Mouse (Mus musculus) stomach, embryonic 16.5 days (tissue): ENCODE measurements around the gene Eif3l. TPM values are rescaled to one million over a fixed set of nuclear protein-coding genes. Genes with fewer than 3 reads are reported as not detected.
A peak's percentile ranks its signal among the peaks of the same experiment; 100 is the strongest.

Experiments
- ATAC-seq: fragments of 200-750 bp; cut with Nextera tagmentation; 2 replicates; pipeline ENCODE4 v1.8.0; 2017; ENCODE audit warnings: moderate number of reproducible peaks, moderate TSS enrichment; ENCODE audit not compliant: insufficient read depth, low FRiP score
- H3K27ac ChIP-seq: fragments of 300-500 bp; sonication (generic); 2 replicates; pipeline ENCODE4 v1.5.1; 2014; ENCODE audit warnings: low read length
- H3K27me3 ChIP-seq: fragments of 300-500 bp; sonication (generic); 2 replicates; pipeline ENCODE4 v1.6.1; 2014; ENCODE audit warnings: low read length, control low read depth, mixed read lengths; ENCODE audit not compliant: control insufficient read depth, insufficient read depth
- H3K36me3 ChIP-seq: fragments of 300-500 bp; sonication (generic); 2 replicates; pipeline ENCODE4 v1.6.1; 2014; ENCODE audit warnings: low read length; ENCODE audit not compliant: control insufficient read depth, insufficient read depth
- H3K4me1 ChIP-seq: fragments of 300-500 bp; sonication (generic); 2 replicates; pipeline ENCODE4 v1.6.1; 2014; ENCODE audit warnings: low read length, control low read depth, mixed read lengths; ENCODE audit not compliant: control insufficient read depth, insufficient read depth
- H3K4me2 ChIP-seq: fragments of 300-500 bp; sonication (generic); 2 replicates; pipeline ENCODE4 v1.6.1; 2014; ENCODE audit warnings: low read depth, low read length, mixed read lengths
- H3K4me3 ChIP-seq: fragments of 300-500 bp; sonication (generic); replicated peaks from 2 replicates; pipeline ENCODE4 v1.5.1; 2014; ENCODE audit warnings: mild to moderate bottlenecking, low read length
- H3K9ac ChIP-seq: fragments of 300-500 bp; sonication (generic); 2 replicates; pipeline ENCODE4 v1.6.1; 2014; ENCODE audit warnings: low read length
- H3K9me3 ChIP-seq: fragments of 300-500 bp; sonication (generic); replicated peaks from 2 replicates; pipeline ENCODE4 v1.6.1; 2016; ENCODE audit warnings: low read length, control low read depth; ENCODE audit not compliant: control insufficient read depth
- WGBS: fragments of 180-500 bp; shearing (Covaris S2); extraction: QIAGEN DNeasy Blood & Tissue Kit; methylation state at CpG from one replicate; pipeline ENCODE4 v1.1.7; 2014; 5-methylcytosine and 5-hydroxymethylcytosine counted together
- polyA plus RNA-seq: library from polyadenylated mRNA; unstranded; fragments of >200 nt; fragmentation: Nextera tagmentation; extraction: Ambion mirVana; gene quantifications from 2 replicates; pipeline ENCODE4 v1.2.1, GENCODE M21; 2015

The Eif3l gene
- polyA plus RNA-seq, 1 experiment from 2014 or later: 208 TPM

- ATAC-seq: peak; percentile 87
- Histone ChIP-seq H3K9me3 (no peaks in the 10 kb centered on the region), H3K27ac (peak overlapping the region; percentile 95), H3K4me1 (peaks cover 39% of the 10 kb centered on the region), H3K36me3 (no peaks in the 10 kb centered on the region), H3K4me2 (peak overlapping the region; percentile 35), H3K27me3 (no peaks in the 10 kb centered on the region), H3K4me3 (no peak overlapping the region), H3K9ac (peak overlapping the region; percentile 57)
- WGBS: 18% methylated on average over 6 of the region's 6 CpGs
Measured at GRCm38 (mm10) chr15:79097611-79098025, 22.6 kb downstream of the Eif3l start.

GRCm38 (mm10) chr15:79098220-79098619, 23.2 kb downstream of the Eif3l start:
- H3K27ac ChIP-seq: peak overlapping the region; percentile 95
- H3K9ac ChIP-seq: peak overlapping the region; percentile 57
- no peaks in the 10 kb centered on the region for H3K27me3 ChIP-seq
- WGBS: 52% methylated on average over 5 of the region's 5 CpGs
- 0 out of 2 replicates have a peak overlapping the region, but pooled peaks have one; percentile 35 for H3K4me2 ChIP-seq
- no peak for ATAC-seq
- no peaks in the 10 kb centered on the region for H3K9me3 ChIP-seq
- no peak overlapping the region for H3K4me3 ChIP-seq
- H3K4me1 ChIP-seq: peaks cover 39% of the 10 kb centered on the region
- H3K36me3 ChIP-seq: no peaks in the 10 kb centered on the region

GRCm38 (mm10) chr15:79098868-79099267, 23.9 kb downstream of the Eif3l start:
- Histone ChIP-seq H3K27ac (peak overlapping the region; percentile 95), H3K27me3 (no peaks in the 10 kb centered on the region), H3K9ac (peak overlapping the region; percentile 28; the same call in 1 of the 2 replicates), H3K4me3 (no peak overlapping the region), H3K4me2 (no peak overlapping the region), H3K9me3 (no peaks in the 10 kb centered on the region), H3K4me1 (peaks cover 39% of the 10 kb centered on the region), H3K36me3 (no peaks in the 10 kb centered on the region)
- ATAC-seq: no peak
- 55% methylated on average over 7 of the region's 7 CpGs for WGBS

DNA sequence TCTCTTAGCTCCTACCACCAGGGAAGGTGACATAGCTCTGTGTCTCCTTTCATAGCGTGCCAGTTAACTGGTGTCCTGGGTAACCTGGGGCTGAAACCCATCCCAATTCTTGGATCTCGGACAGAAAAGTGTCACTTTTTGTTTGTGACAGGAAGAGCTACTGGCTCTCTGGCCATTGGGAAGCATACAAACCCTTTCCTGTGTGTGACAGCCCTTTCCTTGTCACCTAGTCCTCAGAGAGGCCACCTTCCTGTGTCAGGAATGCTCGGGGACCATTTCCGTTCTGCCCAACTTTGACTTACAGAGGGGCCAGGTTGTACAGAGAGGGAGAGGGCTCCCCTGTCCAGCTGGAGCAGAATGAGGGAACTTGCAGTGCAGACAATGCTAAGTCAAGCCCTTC, 24.5 kb downstream of the Eif3l start:
- WGBS: 74% methylated on average over 4 of the region's 4 CpGs
- Histone ChIP-seq H3K9me3 (no peaks in the 10 kb centered on the region), H3K4me3 (no peak overlapping the region), H3K27me3 (no peaks in the 10 kb centered on the region), H3K4me1 (peaks cover 39% of the 10 kb centered on the region), H3K36me3 (no peaks in the 10 kb centered on the region), H3K9ac (no peak overlapping the region; the same call in 1 of the 2 replicates), H3K27ac (peak overlapping the region; percentile 95), H3K4me2 (no peak overlapping the region)
- no peak for ATAC-seq

DNA sequence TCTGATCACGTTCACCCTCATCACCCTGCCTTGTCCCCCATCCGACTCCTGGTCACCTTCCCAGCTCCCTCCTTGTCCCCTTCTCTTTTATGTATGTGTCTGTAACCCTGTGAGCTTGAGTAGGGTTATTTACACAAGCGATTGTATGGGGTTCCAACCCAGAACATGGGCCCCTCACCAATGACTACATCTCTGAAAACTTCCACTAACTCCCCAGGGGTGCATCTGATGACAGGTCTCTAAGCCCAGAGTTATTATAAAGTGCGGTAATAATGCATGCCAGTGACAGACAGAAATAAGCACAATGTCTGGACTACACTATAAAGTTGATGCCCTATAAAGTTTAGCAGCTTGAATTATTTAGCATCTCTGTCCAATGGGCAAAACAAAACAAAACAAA, 25.4 kb downstream of the Eif3l start:
- H3K4me3 ChIP-seq: no peak overlapping the region
- H3K9ac ChIP-seq: no peak overlapping the region
- H3K9me3 ChIP-seq: no peaks in the 10 kb centered on the region
- ATAC-seq: no peak
- no peak overlapping the region for H3K27ac ChIP-seq
- H3K4me2 ChIP-seq: no peak overlapping the region
- H3K27me3 ChIP-seq: no peaks in the 10 kb centered on the region
- H3K4me1 ChIP-seq: peaks cover 39% of the 10 kb centered on the region
- 71% methylated on average over 4 of the region's 4 CpGs for WGBS
- H3K36me3 ChIP-seq: no peaks in the 10 kb centered on the region

GRCm38 (mm10) chr15:79101531-79101930, 26.6 kb downstream of the Eif3l start:
- Histone ChIP-seq H3K27ac (peak overlapping the region; percentile 30; the same call in 1 of the 2 replicates), H3K36me3 (no peaks in the 10 kb centered on the region), H3K4me1 (peaks cover 34% of the 10 kb centered on the region), H3K9me3 (no peaks in the 10 kb centered on the region), H3K27me3 (no peaks in the 10 kb centered on the region), H3K9ac (peak overlapping the region; percentile 23; the same call in 1 of the 2 replicates), H3K4me3 (no peak overlapping the region), H3K4me2 (no peak overlapping the region)
- ATAC-seq: no peak

- no peaks in the 10 kb centered on the region for H3K9me3 ChIP-seq
- no peaks in the 10 kb centered on the region for H3K36me3 ChIP-seq
- 69% methylated on average over 10 of the region's 10 CpGs for WGBS
- H3K4me2 ChIP-seq: no peak overlapping the region
- no peak overlapping the region for H3K4me3 ChIP-seq
- peaks cover 20% of the 10 kb centered on the region for H3K4me1 ChIP-seq
- H3K9ac ChIP-seq: no peak overlapping the region
- no peak overlapping the region for H3K27ac ChIP-seq
- ATAC-seq: no peak
- H3K27me3 ChIP-seq: no peaks in the 10 kb centered on the region
Measured at GRCm38 (mm10) chr15:79103264-79103663, 28.3 kb downstream of the Eif3l start.

- Histone ChIP-seq H3K9me3 (no peaks in the 10 kb centered on the region), H3K4me3 (no peak overlapping the region), H3K27me3 (no peaks in the 10 kb centered on the region), H3K27ac (no peak overlapping the region), H3K4me2 (no peak overlapping the region), H3K36me3 (no peaks in the 10 kb centered on the region), H3K9ac (no peak overlapping the region), H3K4me1 (peaks cover 21% of the 10 kb centered on the region)
- WGBS: 65% methylated on average over 2 of the region's 2 CpGs
- ATAC-seq: no peak
Measured at GRCm38 (mm10) chr15:79105804-79106203, 30.8 kb downstream of the Eif3l start.

DNA sequence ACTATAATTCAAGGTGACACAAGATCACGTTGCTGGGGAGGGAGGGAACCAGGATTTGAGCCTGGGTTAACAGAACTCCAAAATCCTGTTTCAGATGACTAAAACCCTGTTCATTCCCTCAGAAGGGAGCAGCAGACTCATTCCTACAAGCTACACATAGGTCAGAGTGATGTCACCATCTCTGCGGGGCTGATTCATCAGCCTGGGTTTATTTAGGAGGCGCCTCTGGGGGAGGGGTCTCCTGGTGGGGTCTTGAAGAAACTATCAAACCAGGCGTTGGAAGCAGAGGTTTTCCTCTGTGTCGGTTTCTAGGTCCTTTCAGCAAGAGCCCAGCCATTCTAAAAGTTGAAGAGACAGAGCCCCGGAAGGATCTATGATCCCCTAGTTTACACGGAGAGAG, 33.0 kb downstream of the Eif3l start:
- Histone ChIP-seq H3K4me3 (peak overlapping the region; percentile 91), H3K27me3 (no peaks in the 10 kb centered on the region), H3K27ac (peak overlapping the region; percentile 96), H3K36me3 (no peaks in the 10 kb centered on the region), H3K4me1 (peaks cover 21% of the 10 kb centered on the region), H3K9ac (peak overlapping the region; percentile 95), H3K4me2 (peak overlapping the region; percentile 78), H3K9me3 (no peaks in the 10 kb centered on the region)
- WGBS: 12% methylated on average over 7 of the region's 7 CpGs
- no peak for ATAC-seq
